Mouse (Mus musculus) erythroblast, embryonic 14.5 days (primary cell): ENCODE measurements around the gene Fam25c.

Source experiments
- GATA1 ChIP-seq: IDR thresholded peaks from 2 replicates; pipeline ENCODE4 v1.6.1; 2012; ENCODE audit warnings: low read length, inconsistent platforms, mixed read lengths
- TAL1 ChIP-seq: IDR thresholded peaks from 3 replicates; pipeline ENCODE4 v1.6.1; 2012; ENCODE audit warnings: low read length, inconsistent platforms, mixed read lengths

DNA sequence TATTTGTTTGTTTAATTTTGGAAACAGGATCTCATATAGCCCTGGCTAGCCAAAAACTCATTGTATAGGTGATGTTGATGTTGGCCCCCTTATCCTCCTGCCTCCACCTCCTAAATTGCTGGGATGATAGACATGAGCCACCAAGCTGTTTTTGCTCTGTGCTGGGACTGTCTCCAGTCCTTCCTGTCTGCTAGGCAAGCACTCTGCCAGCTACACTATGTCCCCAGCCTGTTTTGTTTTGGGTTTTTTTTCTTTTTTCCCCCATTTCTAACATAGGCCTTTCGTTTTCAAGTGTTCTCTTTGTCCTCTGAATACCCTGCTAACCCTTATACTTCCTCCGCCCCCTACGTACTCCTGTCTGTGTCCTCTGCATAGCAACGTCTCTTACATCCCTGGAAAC is 38.1 kb upstream of the Fam25c start:
- no peak for TF ChIP-seq GATA1
- no peak for TF ChIP-seq TAL1
